9 mouse cellular contexts compared by ENCODE assay signal in the genomic region with DNA sequence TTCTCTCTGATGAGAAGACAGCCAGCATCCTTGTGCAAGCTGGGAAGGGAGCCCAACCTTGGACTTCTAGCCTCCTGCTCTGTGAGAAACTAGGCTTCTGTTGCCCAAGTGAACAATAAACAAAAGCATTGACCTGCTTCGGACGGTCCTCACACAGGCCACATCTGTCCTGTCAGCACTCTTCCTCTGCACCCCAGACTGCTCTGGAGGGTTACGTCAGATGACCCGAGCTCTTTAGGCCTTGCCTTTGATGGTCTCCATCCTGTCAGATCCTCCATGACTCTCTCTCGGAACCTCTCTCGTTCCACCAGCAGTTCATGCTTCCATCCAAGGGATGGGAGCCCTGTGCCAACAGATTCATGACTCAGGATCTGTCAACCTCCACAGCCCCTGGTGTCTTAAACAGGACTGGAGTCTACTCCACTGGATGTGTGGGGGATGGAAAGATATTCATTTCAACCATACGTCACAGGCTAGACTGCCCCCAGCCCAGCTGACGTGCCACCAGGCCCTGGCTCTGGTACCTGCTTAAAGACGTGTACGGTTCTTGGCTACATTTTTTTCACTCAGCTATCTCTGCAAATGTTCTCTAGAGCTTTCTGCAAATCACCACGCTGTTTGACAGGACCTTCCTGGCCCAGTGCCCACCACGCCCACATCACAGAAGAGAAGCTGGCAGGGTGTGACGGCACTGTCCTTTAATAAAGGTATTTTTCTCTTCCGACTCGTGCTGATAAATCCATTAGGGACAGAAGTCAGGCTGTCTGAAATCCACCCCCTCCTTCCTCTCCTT. TPM values are rescaled to one million over a fixed set of nuclear protein-coding genes. Genes with fewer than 3 reads are reported as not detected.
A peak's percentile ranks its signal among the peaks of the same experiment; 100 is the strongest.
DNase-seq lines count a peak whose midpoint lies in the region; ATAC-seq lines count a peak whose summit lies in the region.
"Had no signal": no experiment of that assay in that cellular context is flagged by ENCODE, and none has a peak within 500 bp of the region (broad histone marks: within the 10 kb centered on the region; RNA-seq: fewer than 3 reads in every experiment).

No protein-coding gene starts in this region.

- peaks cover 27% of the 10 kb centered on the region for H3K36me3 ChIP-seq in embryonic facial prominence, embryonic 14.5 days (ENCODE audit: control insufficient read depth, insufficient read depth, low read length)

- peak; percentile 50 for DNase-seq in urinary bladder, postnatal 25 days (ENCODE audit: low spot score)
- no peak for DNase-seq in urinary bladder, postnatal 4 days (ENCODE audit: low spot score in 2 of 2)
- DNase-seq in embryonic facial prominence, embryonic 14.5 days (ENCODE audit: low spot score): no peak
- peak; percentile 90 for DNase-seq in heart, postnatal 4 days
- DNase-seq in layer of hippocampus, postnatal 14 days (ENCODE audit: low spot score in 2 of 2): peak; percentile 70 to 79
- DNase-seq in thymus, postnatal 10 days (ENCODE audit: low spot score in 2 of 2): no peak
- no peak for DNase-seq in T-cell, adult 2 months (ENCODE audit: low spot score)

- peaks cover 15% of the 10 kb centered on the region for H3K4me1 ChIP-seq in embryonic facial prominence, embryonic 14.5 days (ENCODE audit: control insufficient read depth, insufficient read depth, low read length)

- ATAC-seq in embryonic facial prominence, embryonic 14.5 days (ENCODE audit: low read depth): peak; percentile 53; the same call in 1 of the 2 replicates
- ATAC-seq in megakaryocyte-erythroid progenitor cell, adult 5-6 weeks (replicated peaks; ENCODE audit: low FRiP score, low TSS enrichment, poor library complexity, severe bottlenecking): peak; percentile 58

- no peak overlapping the region for H3K4me2 ChIP-seq in embryonic facial prominence, embryonic 14.5 days (ENCODE audit: low read depth, low read length)
- H3K4me2 ChIP-seq: limb, embryonic 12.5 days had no signal

- H3K9ac ChIP-seq in embryonic facial prominence, embryonic 14.5 days (ENCODE audit: low read depth, low read length): 0 out of 2 replicates have a peak overlapping the region, but pooled peaks have one; percentile 6
- H3K9ac ChIP-seq: limb, embryonic 12.5 days had no signal

- H3K27me3 ChIP-seq in embryonic facial prominence, embryonic 14.5 days (replicated peaks; ENCODE audit: control insufficient read depth, insufficient read depth, low read length): no peaks in the 10 kb centered on the region
- H3K27me3 ChIP-seq: limb, embryonic 12.5 days had no signal

- 61% methylated on average over 15 of the region's 15 CpGs for WGBS in embryonic facial prominence, embryonic 14.5 days

- peaks cover 7% of the 10 kb centered on the region; the same call in 1 of the 2 replicates for H3K9me3 ChIP-seq in embryonic facial prominence, embryonic 14.5 days (ENCODE audit: control insufficient read depth, low read length)

- no peak overlapping the region for H3K4me3 ChIP-seq in embryonic facial prominence, embryonic 14.5 days (ENCODE audit: low read depth, low read length)
- H3K4me3 ChIP-seq: limb, embryonic 12.5 days had no signal

- 0 out of 2 replicates have a peak overlapping the region, but pooled peaks have one; percentile 18 for H3K27ac ChIP-seq in embryonic facial prominence, embryonic 14.5 days (replicated peaks; ENCODE audit: low read depth, low read length)
- H3K27ac ChIP-seq: limb, embryonic 12.5 days had no signal

RNA-seq across cellular contexts. Expression of a gene that starts 7.5 kb away (rescaled TPM):
- polyA plus RNA-seq in embryonic facial prominence, embryonic 14.5 days (2014; fragmentation: Nextera tagmentation; extraction: Ambion mirVana): 19.7 and 24.1 TPM in 2 replicates
- 10 to 100 TPM; 78.7 to 80.1 TPM for total RNA-seq in heart, postnatal 4 days (2021)
- total RNA-seq in layer of hippocampus, postnatal 14 days (2021): 100 to 1,000 TPM; 137 to 160 TPM
- total RNA-seq in megakaryocyte-erythroid progenitor cell, adult 5-6 weeks (2014; fragmentation: Nextera tagmentation): 1.1 and 2.3 TPM in 2 replicates
- total RNA-seq in megakaryocyte-erythroid progenitor cell, adult 5-6 weeks (2017): 1.1 and 1.3 TPM in 2 replicates

Comparison
In these comparisons a context has a peak if more than half of its experiments do, and no peak if none do; other contexts are left out.
1. DNase-seq: peak in urinary bladder, postnatal 25 days (single experiment), heart, postnatal 4 days (single experiment) and layer of hippocampus, postnatal 14 days (2 of 2); none in urinary bladder, postnatal 4 days (0 of 2), embryonic facial prominence, embryonic 14.5 days (single experiment), thymus, postnatal 10 days (0 of 2) and T-cell, adult 2 months (single experiment).
2. RNA of a gene that starts 7.5 kb away (total RNA-seq): 137 to 160 TPM in layer of hippocampus, postnatal 14 days and 78.7 to 80.1 TPM in heart, postnatal 4 days; 1.1 to 2.3 TPM in megakaryocyte-erythroid progenitor cell, adult 5-6 weeks; every median in the first group is over 10 times any median in the second.